Mouse (Mus musculus): Measurements from ENCODE around the gene Lrguk. TPM values are rescaled to one million over a fixed set of nuclear protein-coding genes. Genes with fewer than 3 reads are reported as not detected.
A peak's percentile ranks its signal among the peaks of the same experiment; 100 is the strongest.

Lrguk gene
- polyA plus RNA-seq, 1 experiment from 2014 or later = 0.59 TPM

DNA sequence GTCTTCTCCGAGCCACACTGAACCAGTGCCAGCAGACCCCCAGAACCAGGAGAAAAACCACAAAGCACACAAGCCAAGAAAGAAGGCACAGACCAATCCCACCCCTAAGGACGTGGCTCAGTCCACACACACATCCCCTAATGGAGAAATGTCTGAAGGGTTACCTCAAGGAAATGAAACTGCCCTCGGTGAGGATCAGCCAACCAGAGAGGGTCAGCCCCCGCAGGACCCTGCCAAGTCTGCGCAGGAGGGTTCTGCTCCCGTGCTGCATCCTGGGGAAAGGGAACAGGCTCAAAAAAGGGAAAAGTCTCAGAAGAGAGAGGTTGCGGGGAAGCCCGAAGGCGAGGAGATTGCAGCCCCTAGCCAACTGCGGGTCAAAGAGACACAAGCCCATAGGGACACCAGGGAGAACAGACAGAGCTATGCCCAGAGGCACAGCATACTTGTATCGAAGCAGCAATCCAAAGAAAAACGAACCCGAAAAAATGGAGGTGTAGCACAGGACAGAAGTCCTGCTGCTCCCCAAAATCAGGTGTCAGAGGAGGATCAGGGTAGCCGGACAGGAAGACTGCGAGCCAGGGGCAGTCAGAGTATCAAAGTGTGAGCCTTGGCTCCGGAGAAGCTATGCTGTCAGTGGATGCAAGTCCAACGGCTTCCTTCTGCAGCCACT lies 74.1 kb downstream of the Lrguk start:
- H3K4me1 ChIP-seq (ENCODE audit: control insufficient read depth, insufficient read depth, low read length) = no peaks in the 10 kb centered on the region
- no peak overlapping the region for H3K4me3 ChIP-seq (ENCODE audit: low read depth, low read length)
- H3K4me2 ChIP-seq (ENCODE audit: low read depth, severe bottlenecking) = no peak overlapping the region
- WGBS = 90% methylated on average over 17 of the region's 17 CpGs
- no peaks in the 10 kb centered on the region for H3K36me3 ChIP-seq (ENCODE audit: control insufficient read depth, insufficient read depth, low read length)
- no peak overlapping the region for H3K9ac ChIP-seq (ENCODE audit: low read length)
- no peak overlapping the region for H3K27ac ChIP-seq (replicated peaks; ENCODE audit: low read depth, low read length)
- H3K9me3 ChIP-seq (ENCODE audit: control insufficient read depth, low read length) = no peaks in the 10 kb centered on the region
- no peak for ATAC-seq (ENCODE audit: insufficient number of reproducible peaks, low FRiP score, low TSS enrichment, low read depth)
- DNase-seq (ENCODE audit: low spot score) = no peak
- H3K27me3 ChIP-seq (ENCODE audit: control insufficient read depth, insufficient read depth, low read length) = 0 out of 2 replicates have a peak, but pooled peaks cover 2% of the 10 kb centered on the region

DNA sequence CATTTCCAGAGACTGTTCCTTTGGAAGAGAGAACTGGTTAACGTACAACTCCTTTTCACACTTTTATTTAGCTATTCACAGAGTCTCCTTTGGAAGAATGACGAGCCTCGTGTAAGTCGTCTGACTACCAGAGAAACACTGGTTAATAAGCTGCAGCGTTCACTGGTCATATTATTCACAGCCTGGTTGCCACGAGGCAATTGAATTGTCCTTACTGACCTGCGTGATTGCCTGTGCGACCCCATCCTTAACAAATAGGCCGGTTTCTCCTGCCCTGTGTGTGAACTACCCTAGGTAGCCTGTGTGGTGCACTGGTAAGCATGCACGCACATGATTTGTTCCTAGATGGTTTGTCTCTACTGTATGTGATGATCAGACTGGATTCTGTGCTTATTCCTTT lies 81.3 kb downstream of the Lrguk start:
- Histone ChIP-seq H3K4me1 (ENCODE audit: control insufficient read depth, insufficient read depth, low read length) (0 out of 2 replicates have a peak, but pooled peaks cover 2% of the 10 kb centered on the region), H3K4me3 (ENCODE audit: low read depth, low read length) (no peak overlapping the region), H3K9me3 (ENCODE audit: control insufficient read depth, low read length) (no peaks in the 10 kb centered on the region), H3K9ac (ENCODE audit: low read length) (no peak overlapping the region), H3K27ac (replicated peaks; ENCODE audit: low read depth, low read length) (no peak overlapping the region), H3K4me2 (ENCODE audit: low read depth, severe bottlenecking) (no peak overlapping the region), H3K27me3 (ENCODE audit: control insufficient read depth, insufficient read depth, low read length) (0 out of 2 replicates have a peak, but pooled peaks cover under 1% of the 10 kb centered on the region), H3K36me3 (ENCODE audit: control insufficient read depth, insufficient read depth, low read length) (no peaks in the 10 kb centered on the region)
- ATAC-seq (ENCODE audit: insufficient number of reproducible peaks, low FRiP score, low TSS enrichment, low read depth) = no peak
- 42% methylated on average over 10 of the region's 10 CpGs for WGBS
- DNase-seq (ENCODE audit: low spot score) = no peak

DNA sequence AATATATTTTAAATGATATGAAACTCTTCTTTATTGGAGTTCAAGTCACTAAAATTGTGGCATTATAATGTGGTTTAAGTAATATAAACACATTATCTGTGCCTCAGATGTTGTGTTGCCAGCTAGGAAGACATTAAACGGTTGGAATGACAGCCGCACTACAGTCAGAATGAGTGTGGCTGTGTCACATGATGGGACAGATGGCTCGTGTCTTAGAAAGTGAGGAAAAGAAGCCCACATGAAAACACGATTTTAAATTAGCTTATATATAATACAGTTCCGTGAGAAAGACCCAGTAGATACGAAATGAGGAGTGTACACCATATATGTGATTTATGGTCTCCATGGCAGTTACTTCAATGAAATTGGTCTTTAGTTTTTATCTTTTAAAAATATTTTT lies 82.2 kb downstream of the Lrguk start:
- Histone ChIP-seq H3K4me1 (ENCODE audit: control insufficient read depth, insufficient read depth, low read length) (0 out of 2 replicates have a peak, but pooled peaks cover 2% of the 10 kb centered on the region), H3K9ac (ENCODE audit: low read length) (no peak overlapping the region), H3K27ac (replicated peaks; ENCODE audit: low read depth, low read length) (no peak overlapping the region), H3K36me3 (ENCODE audit: control insufficient read depth, insufficient read depth, low read length) (no peaks in the 10 kb centered on the region), H3K9me3 (ENCODE audit: control insufficient read depth, low read length) (no peaks in the 10 kb centered on the region), H3K27me3 (ENCODE audit: control insufficient read depth, insufficient read depth, low read length) (no peaks in the 10 kb centered on the region), H3K4me3 (ENCODE audit: low read depth, low read length) (no peak overlapping the region), H3K4me2 (ENCODE audit: low read depth, severe bottlenecking) (no peak overlapping the region)
- 83% methylated on average over 6 of the region's 6 CpGs for WGBS
- ATAC-seq (ENCODE audit: insufficient number of reproducible peaks, low FRiP score, low TSS enrichment, low read depth) (no peak), DNase-seq (ENCODE audit: low spot score) (no peak)

DNA sequence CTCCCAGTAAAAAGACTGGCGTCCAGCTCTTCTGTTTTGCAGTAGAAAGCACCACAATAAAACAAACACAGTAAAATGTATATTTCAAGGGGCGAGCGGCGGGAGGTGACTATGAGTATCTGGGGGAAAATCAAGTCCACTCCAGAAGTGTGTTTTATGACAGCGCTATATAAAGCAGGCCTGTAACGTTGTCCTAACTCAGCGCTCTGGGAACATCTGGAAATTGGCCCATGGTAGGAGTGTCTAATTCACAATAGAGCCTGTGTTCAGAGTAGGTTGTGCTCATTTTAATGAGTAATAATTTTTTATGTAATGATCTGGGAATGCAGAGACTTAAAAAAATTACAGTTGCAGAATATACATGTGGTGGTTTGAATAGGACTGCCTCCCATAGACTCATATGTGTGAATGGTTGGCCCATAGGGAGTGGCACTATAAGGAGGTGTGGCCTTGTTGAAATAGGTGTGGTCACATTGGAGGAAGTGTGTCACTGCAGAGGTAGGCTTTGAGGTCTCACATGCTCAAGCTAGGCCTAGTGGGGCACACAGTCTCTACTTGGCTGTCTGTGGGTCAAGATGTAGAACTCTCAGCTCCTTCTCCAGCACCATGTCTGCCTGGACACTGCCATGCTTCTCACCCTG lies 87.7 kb downstream of the Lrguk start:
- Histone ChIP-seq H3K27ac (replicated peaks; ENCODE audit: low read depth, low read length) (no peak overlapping the region), H3K36me3 (ENCODE audit: control insufficient read depth, insufficient read depth, low read length) (no peaks in the 10 kb centered on the region), H3K4me3 (ENCODE audit: low read depth, low read length) (no peak overlapping the region), H3K9me3 (ENCODE audit: control insufficient read depth, low read length) (no peaks in the 10 kb centered on the region), H3K4me1 (ENCODE audit: control insufficient read depth, insufficient read depth, low read length) (no peaks in the 10 kb centered on the region), H3K9ac (ENCODE audit: low read length) (no peak overlapping the region), H3K4me2 (ENCODE audit: low read depth, severe bottlenecking) (no peak overlapping the region), H3K27me3 (ENCODE audit: control insufficient read depth, insufficient read depth, low read length) (no peaks in the 10 kb centered on the region)
- ATAC-seq (ENCODE audit: insufficient number of reproducible peaks, low FRiP score, low TSS enrichment, low read depth) = peak; percentile 77
- no peak for DNase-seq (ENCODE audit: low spot score)
- WGBS = 64% methylated on average over 7 of the region's 7 CpGs

DNA sequence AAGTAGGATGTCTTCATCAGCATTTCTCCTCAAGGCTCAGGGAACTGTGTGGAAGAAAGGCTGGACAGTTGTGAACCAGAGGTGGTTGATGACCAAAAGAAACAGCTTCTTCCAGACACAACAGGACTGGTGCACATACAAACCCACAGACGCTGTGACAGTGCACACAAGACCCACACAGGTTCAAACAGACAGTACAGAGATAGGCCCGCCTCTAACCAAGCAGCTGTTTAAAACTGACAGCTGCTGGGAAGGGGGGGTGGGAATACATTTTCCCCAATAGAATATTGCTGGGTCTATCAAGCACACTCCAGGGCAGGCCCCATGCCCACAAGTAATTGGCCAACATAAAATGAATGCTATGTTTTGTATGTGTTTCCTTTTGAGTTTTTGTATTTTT lies 95.2 kb downstream of the Lrguk start:
- no peaks in the 10 kb centered on the region for H3K27me3 ChIP-seq (ENCODE audit: control insufficient read depth, insufficient read depth, low read length)
- no peak for ATAC-seq (ENCODE audit: insufficient number of reproducible peaks, low FRiP score, low TSS enrichment, low read depth)
- H3K4me3 ChIP-seq (ENCODE audit: low read depth, low read length) = no peak overlapping the region
- no peak for DNase-seq (ENCODE audit: low spot score)
- H3K4me2 ChIP-seq (ENCODE audit: low read depth, severe bottlenecking) = no peak overlapping the region
- no peak overlapping the region for H3K27ac ChIP-seq (replicated peaks; ENCODE audit: low read depth, low read length)
- no peak overlapping the region for H3K9ac ChIP-seq (ENCODE audit: low read length)
- no peaks in the 10 kb centered on the region for H3K36me3 ChIP-seq (ENCODE audit: control insufficient read depth, insufficient read depth, low read length)
- 89% methylated on average over 2 of the region's 2 CpGs for WGBS
- no peaks in the 10 kb centered on the region for H3K4me1 ChIP-seq (ENCODE audit: control insufficient read depth, insufficient read depth, low read length)
- H3K9me3 ChIP-seq (ENCODE audit: control insufficient read depth, low read length) = no peaks in the 10 kb centered on the region

DNA sequence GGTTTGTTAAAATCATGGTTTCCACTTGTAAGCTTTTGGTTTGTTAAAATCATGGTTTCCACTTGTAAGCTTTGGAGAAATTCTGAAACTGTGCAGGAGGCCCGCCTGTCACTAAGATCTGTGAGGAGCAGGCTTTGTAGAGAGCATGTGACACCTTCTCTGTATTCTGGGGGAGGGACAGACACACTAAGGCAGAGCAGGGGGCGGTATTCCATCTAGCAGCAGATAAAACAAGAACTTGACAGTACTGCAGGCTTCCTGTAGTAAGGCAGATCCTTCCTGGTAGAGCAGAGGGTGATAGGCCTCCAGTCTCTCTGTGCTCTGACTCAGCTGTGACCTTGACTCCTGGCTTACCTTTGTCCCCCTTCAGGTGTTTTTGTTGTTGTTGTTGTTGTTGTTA lies 100.0 kb downstream of the Lrguk start:
- no peaks in the 10 kb centered on the region for H3K4me1 ChIP-seq (ENCODE audit: control insufficient read depth, insufficient read depth, low read length)
- no peaks in the 10 kb centered on the region for H3K27me3 ChIP-seq (ENCODE audit: control insufficient read depth, insufficient read depth, low read length)
- no peak for DNase-seq (ENCODE audit: low spot score)
- H3K27ac ChIP-seq (replicated peaks; ENCODE audit: low read depth, low read length) = no peak overlapping the region
- no peak overlapping the region for H3K9ac ChIP-seq (ENCODE audit: low read length)
- 68% methylated on average over 2 of the region's 2 CpGs for WGBS
- no peaks in the 10 kb centered on the region for H3K36me3 ChIP-seq (ENCODE audit: control insufficient read depth, insufficient read depth, low read length)
- no peak for ATAC-seq (ENCODE audit: insufficient number of reproducible peaks, low FRiP score, low TSS enrichment, low read depth)
- H3K9me3 ChIP-seq (ENCODE audit: control insufficient read depth, low read length) = no peaks in the 10 kb centered on the region
- no peak overlapping the region for H3K4me3 ChIP-seq (ENCODE audit: low read depth, low read length)
- H3K4me2 ChIP-seq (ENCODE audit: low read depth, severe bottlenecking) = no peak overlapping the region

DNA sequence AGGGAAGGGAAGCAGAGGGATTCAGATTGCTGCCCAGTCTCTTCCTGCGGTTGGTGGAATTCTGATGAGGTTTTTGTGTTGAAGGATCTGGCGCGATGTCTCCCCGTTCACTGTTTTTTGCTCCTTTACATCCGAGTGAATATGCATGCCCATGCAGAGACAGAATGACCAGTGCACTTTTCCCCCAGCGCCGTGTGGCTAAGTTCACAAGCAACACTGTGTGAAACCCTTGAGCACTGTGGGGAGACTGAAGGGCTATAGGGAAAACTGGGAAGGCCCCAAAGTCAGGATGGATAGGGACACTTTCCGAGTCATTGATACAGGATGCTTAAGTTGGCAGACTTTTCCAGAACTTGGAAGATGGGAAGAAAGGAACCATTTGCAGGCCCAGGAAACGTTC lies 103.1 kb downstream of the Lrguk start:
- H3K27me3 ChIP-seq (ENCODE audit: control insufficient read depth, insufficient read depth, low read length) = no peaks in the 10 kb centered on the region
- no peak for DNase-seq (ENCODE audit: low spot score)
- no peaks in the 10 kb centered on the region for H3K9me3 ChIP-seq (ENCODE audit: control insufficient read depth, low read length)
- H3K4me3 ChIP-seq (ENCODE audit: low read depth, low read length) = no peak overlapping the region
- no peaks in the 10 kb centered on the region for H3K4me1 ChIP-seq (ENCODE audit: control insufficient read depth, insufficient read depth, low read length)
- H3K27ac ChIP-seq (replicated peaks; ENCODE audit: low read depth, low read length) = no peak overlapping the region
- no peak for ATAC-seq (ENCODE audit: insufficient number of reproducible peaks, low FRiP score, low TSS enrichment, low read depth)
- no peaks in the 10 kb centered on the region for H3K36me3 ChIP-seq (ENCODE audit: control insufficient read depth, insufficient read depth, low read length)
- H3K9ac ChIP-seq (ENCODE audit: low read length) = no peak overlapping the region
- 92% methylated on average over 9 of the region's 9 CpGs for WGBS
- no peak overlapping the region for H3K4me2 ChIP-seq (ENCODE audit: low read depth, severe bottlenecking)

DNA sequence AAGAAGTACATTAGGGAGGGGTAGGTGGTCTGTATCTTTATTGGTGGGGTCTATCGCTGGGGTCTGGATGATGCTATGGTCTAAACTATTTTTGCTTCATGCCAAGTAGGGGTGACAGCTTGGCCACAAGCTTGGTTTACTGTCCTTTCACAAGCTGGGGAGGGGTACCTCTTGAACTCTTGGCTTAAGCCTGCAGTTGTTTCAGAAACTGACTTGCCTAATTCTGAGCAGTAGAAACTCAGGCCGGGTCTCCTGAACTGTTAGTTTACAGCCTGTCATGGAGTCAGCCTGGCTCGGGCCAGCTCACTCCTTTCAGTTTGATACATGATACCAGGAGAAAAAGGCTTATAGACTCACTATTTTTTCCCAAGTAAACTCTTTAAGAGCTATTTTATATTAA lies 109.1 kb downstream of the Lrguk start:
- DNase-seq (ENCODE audit: low spot score) = no peak

More for the DNA sequence above, 109.1 kb downstream of the Lrguk start:
- Histone ChIP-seq H3K9ac (ENCODE audit: low read length) (no peak overlapping the region), H3K27ac (replicated peaks; ENCODE audit: low read depth, low read length) (no peak overlapping the region), H3K4me3 (ENCODE audit: low read depth, low read length) (no peak overlapping the region), H3K4me1 (ENCODE audit: control insufficient read depth, insufficient read depth, low read length) (no peaks in the 10 kb centered on the region), H3K36me3 (ENCODE audit: control insufficient read depth, insufficient read depth, low read length) (no peaks in the 10 kb centered on the region), H3K27me3 (ENCODE audit: control insufficient read depth, insufficient read depth, low read length) (no peaks in the 10 kb centered on the region), H3K4me2 (ENCODE audit: low read depth, severe bottlenecking) (no peak overlapping the region), H3K9me3 (ENCODE audit: control insufficient read depth, low read length) (no peaks in the 10 kb centered on the region)
- WGBS = 72% methylated on average over 3 of the region's 3 CpGs
- no peak for ATAC-seq (ENCODE audit: insufficient number of reproducible peaks, low FRiP score, low TSS enrichment, low read depth)
